Mouse (Mus musculus) hindbrain, embryonic 11.5 days (tissue): Measurements from ENCODE around the gene Pdk4. TPM values are rescaled to one million over a fixed set of nuclear protein-coding genes. Genes with fewer than 3 reads are reported as not detected.

Source experiments
- ATAC-seq: fragments of 200-750 bp; cut with Nextera tagmentation; 2 replicates; pipeline ENCODE4 v1.8.0; 2017; ENCODE audit warnings: mild to moderate bottlenecking, moderate TSS enrichment, moderate library complexity; ENCODE audit not compliant: low FRiP score
- DNase-seq: peaks from one replicate; pipeline ENCODE4 v3.0.0-alpha.2; 2015; ENCODE audit warnings: low spot score
- H3K27ac ChIP-seq: fragments of 300-500 bp; sonication (generic); 2 replicates; pipeline ENCODE4 v1.5.1; 2014; ENCODE audit warnings: mild to moderate bottlenecking, low read depth, low read length
- H3K27me3 ChIP-seq: fragments of 300-500 bp; sonication (generic); 2 replicates; pipeline ENCODE4 v1.6.1; 2014; ENCODE audit warnings: mild to moderate bottlenecking, low read length, moderate library complexity, mixed read lengths; ENCODE audit not compliant: control insufficient read depth, insufficient read depth
- H3K36me3 ChIP-seq: fragments of 300-500 bp; sonication (generic); 2 replicates; pipeline ENCODE4 v1.6.1; 2014; ENCODE audit warnings: mild to moderate bottlenecking, low read length, moderate library complexity, mixed read lengths; ENCODE audit not compliant: control insufficient read depth, insufficient read depth
- H3K4me1 ChIP-seq: fragments of 300-500 bp; sonication (generic); replicated peaks from 2 replicates; pipeline ENCODE4 v1.6.1; 2014; ENCODE audit warnings: low read length, mixed read lengths; ENCODE audit not compliant: control insufficient read depth, insufficient read depth
- H3K4me2 ChIP-seq: fragments of 300-500 bp; sonication (generic); replicated peaks from 2 replicates; pipeline ENCODE4 v1.6.1; 2014; ENCODE audit warnings: mild to moderate bottlenecking, low read depth, low read length
- H3K4me3 ChIP-seq: fragments of 300-500 bp; sonication (generic); 2 replicates; pipeline ENCODE4 v1.5.1; 2014; ENCODE audit warnings: low read depth, low read length
- H3K9ac ChIP-seq: fragments of 300-500 bp; sonication (generic); 2 replicates; pipeline ENCODE4 v1.6.1; 2014; ENCODE audit warnings: low read depth, low read length
- H3K9me3 ChIP-seq: fragments of 300-500 bp; sonication (generic); 2 replicates; pipeline ENCODE4 v1.6.1; 2016; ENCODE audit warnings: low read length; ENCODE audit not compliant: control insufficient read depth
- WGBS: fragments of 180-500 bp; shearing (Covaris S2); extraction: QIAGEN DNeasy Blood & Tissue Kit; methylation state at CpG from one replicate; pipeline ENCODE4 v1.1.7; 2014; 5-methylcytosine and 5-hydroxymethylcytosine counted together
- polyA plus RNA-seq: library from polyadenylated mRNA; unstranded; fragments of >200 nt; fragmentation: Nextera tagmentation; extraction: Ambion mirVana; gene quantifications from 2 replicates; pipeline ENCODE4 v1.2.1, GENCODE M21; 2014

Gene Pdk4
- polyA plus RNA-seq, 1 experiment from 2014 or later: 0.82 TPM

DNA sequence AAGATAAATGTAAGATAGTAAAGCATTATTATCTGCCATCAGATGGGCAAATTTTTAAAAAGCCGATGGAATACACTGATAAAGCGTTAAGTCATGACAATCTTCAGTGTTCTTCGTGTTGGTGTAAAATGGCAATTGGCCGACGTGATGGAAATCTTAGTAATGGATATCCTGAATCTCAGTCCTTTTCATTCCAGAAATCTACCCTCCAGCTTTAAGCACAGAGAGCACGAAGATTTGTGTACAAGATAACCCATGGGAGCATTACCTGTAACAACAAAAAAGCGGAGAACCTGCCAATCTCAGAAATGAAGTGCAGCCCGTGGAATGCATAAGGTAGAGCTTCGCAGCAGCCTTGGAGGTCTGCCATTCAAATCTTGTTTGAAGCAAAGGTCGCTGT is 5.4 kb upstream of the Pdk4 start:
- Histone ChIP-seq H3K4me2 (no peak overlapping the region), H3K27me3 (no peaks in the 10 kb centered on the region), H3K36me3 (no peaks in the 10 kb centered on the region), H3K4me1 (no peaks in the 10 kb centered on the region), H3K9me3 (no peaks in the 10 kb centered on the region), H3K9ac (no peak overlapping the region), H3K4me3 (no peak overlapping the region), H3K27ac (no peak overlapping the region)
- ATAC-seq (no peak), DNase-seq (no peak)
- WGBS: 87% methylated on average over 10 of the region's 10 CpGs

DNA sequence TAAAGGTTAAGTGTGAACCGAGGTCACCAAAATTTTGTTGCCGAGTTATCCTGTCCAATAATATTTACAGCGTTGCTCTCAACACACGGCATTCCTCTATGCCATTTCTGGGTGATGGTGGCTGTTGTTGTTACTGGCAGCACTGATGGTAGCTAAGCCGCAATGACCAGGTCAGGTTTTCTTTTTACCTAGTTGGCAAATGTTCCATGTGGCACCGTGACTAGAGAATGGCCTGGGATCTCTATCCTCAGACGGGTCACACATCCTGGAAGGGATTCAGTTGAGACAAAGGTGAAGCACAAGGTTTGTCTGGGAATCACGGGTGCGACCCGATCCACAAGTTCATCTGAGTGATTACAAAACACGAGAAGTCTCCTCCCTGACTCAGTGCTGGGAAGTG is 2.6 kb upstream of the Pdk4 start:
- no peak overlapping the region for H3K9ac ChIP-seq
- ATAC-seq: no peak
- no peak overlapping the region for H3K4me2 ChIP-seq
- no peaks in the 10 kb centered on the region for H3K27me3 ChIP-seq
- DNase-seq: no peak
- WGBS: 91% methylated on average over 11 of the region's 11 CpGs
- H3K36me3 ChIP-seq: no peaks in the 10 kb centered on the region
- H3K27ac ChIP-seq: no peak overlapping the region
- H3K4me3 ChIP-seq: no peak overlapping the region
- H3K9me3 ChIP-seq: no peaks in the 10 kb centered on the region
- no peaks in the 10 kb centered on the region for H3K4me1 ChIP-seq

DNA sequence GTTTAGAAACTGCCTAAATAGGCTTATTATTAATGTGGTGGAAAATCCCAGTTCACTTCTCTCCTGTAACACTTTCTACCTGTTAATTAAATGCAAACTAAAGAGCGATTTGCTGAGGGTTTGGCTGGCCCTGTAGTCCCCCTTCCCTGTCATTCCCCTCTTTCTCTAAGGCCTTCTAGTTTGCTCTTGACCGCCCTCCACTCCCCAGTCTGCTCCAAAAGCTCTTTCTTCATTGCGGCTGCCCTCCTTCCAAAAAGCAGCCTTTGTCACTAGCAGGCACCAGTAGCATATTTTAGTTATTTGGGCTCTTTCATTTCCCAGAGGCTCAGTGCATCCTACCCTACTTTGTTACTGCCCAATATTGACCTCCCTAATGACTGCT is 736 bp upstream of the Pdk4 start:
- no peak overlapping the region for H3K4me2 ChIP-seq
- H3K9me3 ChIP-seq: no peaks in the 10 kb centered on the region
- no peak for ATAC-seq
- no peak overlapping the region; the same call in 1 of the 2 replicates for H3K4me3 ChIP-seq
- no peaks in the 10 kb centered on the region for H3K27me3 ChIP-seq
- H3K27ac ChIP-seq: no peak overlapping the region
- H3K36me3 ChIP-seq: no peaks in the 10 kb centered on the region
- H3K9ac ChIP-seq: no peak overlapping the region
- no peak for DNase-seq
- H3K4me1 ChIP-seq: no peaks in the 10 kb centered on the region
- WGBS: 47% methylated on average over 3 of the region's 3 CpGs

DNA sequence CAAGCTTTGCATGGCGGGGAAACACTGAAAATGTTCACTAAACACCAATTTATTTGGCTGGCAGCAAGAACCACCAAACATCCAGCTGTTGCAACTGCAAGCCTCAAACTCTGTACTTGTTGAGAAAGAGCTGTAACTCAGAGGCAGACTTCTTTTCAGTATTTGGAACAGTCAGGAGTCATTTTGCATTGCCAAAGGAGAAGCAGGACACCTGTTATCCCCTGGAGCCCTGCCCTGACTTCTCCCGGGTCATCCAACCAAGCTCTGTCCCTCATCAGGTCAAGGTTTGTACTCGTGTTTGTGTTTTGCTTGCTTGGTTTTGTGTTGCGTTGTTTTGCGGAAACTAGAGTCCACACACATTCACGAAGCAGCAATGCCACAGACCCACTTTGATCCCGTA is 11.1 kb downstream of the Pdk4 start:
- no peak overlapping the region for H3K9ac ChIP-seq
- no peaks in the 10 kb centered on the region for H3K4me1 ChIP-seq
- DNase-seq (no peak), ATAC-seq (no peak)
- no peak overlapping the region for H3K4me2 ChIP-seq
- no peaks in the 10 kb centered on the region for H3K36me3 ChIP-seq
- no peaks in the 10 kb centered on the region for H3K27me3 ChIP-seq
- no peak overlapping the region for H3K4me3 ChIP-seq
- 93% methylated on average over 7 of the region's 7 CpGs for WGBS
- no peak overlapping the region for H3K27ac ChIP-seq
- H3K9me3 ChIP-seq: no peaks in the 10 kb centered on the region

DNA sequence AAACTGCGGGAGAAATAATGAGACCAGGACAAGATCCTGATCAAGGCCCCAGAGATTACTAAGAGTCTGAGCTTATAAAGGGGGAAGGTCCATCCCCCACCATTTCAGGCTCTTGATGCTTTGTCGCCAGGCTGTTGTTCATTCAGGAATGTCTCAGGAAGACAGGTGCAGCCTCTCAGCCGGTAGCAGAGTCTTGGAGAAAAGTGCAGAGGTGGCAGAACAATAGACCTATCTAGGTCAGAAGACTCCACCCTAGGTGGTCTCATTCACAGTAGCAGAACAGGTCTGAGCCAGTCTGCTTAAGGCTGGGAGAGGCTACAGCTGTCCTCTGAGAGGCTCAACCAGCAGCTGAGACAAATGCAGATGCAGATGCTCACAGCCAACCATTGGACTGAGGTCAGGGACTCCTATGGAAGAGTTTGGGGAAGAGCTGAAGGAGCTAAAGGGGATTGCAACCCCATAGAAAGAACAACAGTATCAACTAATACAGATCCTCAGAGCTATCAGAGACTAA is 13.8 kb downstream of the Pdk4 start:
- H3K9me3 ChIP-seq: no peaks in the 10 kb centered on the region
- no peak overlapping the region for H3K27ac ChIP-seq
- H3K27me3 ChIP-seq: no peaks in the 10 kb centered on the region
- H3K4me3 ChIP-seq: no peak overlapping the region
- no peak for ATAC-seq
- no peak overlapping the region for H3K4me2 ChIP-seq
- no peaks in the 10 kb centered on the region for H3K36me3 ChIP-seq
- H3K4me1 ChIP-seq: no peaks in the 10 kb centered on the region
- no peak overlapping the region for H3K9ac ChIP-seq
- DNase-seq: no peak
- 65% methylated on average over 3 of the region's 3 CpGs for WGBS

DNA sequence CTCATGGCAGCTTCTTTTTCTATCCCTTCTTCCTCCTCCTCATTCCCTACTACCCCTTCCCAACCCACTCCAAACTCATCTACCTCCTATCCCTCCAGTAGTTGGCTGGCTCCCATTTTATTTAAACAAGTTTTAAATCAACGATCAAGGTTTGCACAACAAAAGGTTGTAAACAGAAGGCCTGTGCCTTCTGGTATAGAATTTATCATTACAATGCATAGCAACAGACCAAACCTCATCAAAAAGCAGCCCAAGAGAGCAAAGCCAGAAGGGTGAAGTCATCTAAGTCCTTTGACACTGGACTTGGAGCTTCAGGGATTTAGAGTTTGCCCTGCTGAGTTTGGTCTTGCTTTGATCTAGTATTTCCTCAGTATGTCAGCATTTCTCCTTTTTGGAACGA is 15.0 kb downstream of the Pdk4 start:
- Histone ChIP-seq H3K4me3 (no peak overlapping the region), H3K27me3 (no peaks in the 10 kb centered on the region), H3K4me1 (no peaks in the 10 kb centered on the region), H3K36me3 (no peaks in the 10 kb centered on the region), H3K4me2 (no peak overlapping the region), H3K27ac (no peak overlapping the region), H3K9me3 (no peaks in the 10 kb centered on the region), H3K9ac (no peak overlapping the region)
- WGBS: 92% methylated on average over 2 of the region's 2 CpGs
- DNase-seq (no peak), ATAC-seq (no peak)

DNA sequence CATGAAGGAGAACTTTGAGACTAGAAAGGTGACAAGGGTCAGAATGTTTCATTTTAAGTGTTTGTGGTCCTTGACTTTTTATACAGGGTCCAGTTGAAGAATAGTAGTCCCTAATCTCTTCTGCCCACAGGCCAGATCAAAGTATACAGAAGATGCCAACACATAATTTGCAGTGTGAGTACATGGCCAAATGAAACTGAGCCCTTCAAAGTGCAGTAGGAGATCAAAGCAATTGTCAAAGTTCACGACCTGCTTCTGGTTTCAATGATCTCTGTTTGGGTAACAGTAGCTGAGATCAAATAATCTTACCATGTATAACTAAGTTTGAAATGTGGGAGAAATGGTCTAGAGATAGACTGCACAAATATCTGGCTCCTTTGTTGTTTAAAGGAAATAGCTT is 22.1 kb downstream of the Pdk4 start:
- DNase-seq (no peak), ATAC-seq (no peak)
- Histone ChIP-seq H3K9ac (no peak overlapping the region), H3K4me2 (no peak overlapping the region), H3K4me3 (no peak overlapping the region), H3K27ac (no peak overlapping the region), H3K9me3 (no peaks in the 10 kb centered on the region), H3K27me3 (no peaks in the 10 kb centered on the region), H3K36me3 (no peaks in the 10 kb centered on the region), H3K4me1 (no peaks in the 10 kb centered on the region)
- 68% methylated on average over 1 of the region's 1 CpGs for WGBS

DNA sequence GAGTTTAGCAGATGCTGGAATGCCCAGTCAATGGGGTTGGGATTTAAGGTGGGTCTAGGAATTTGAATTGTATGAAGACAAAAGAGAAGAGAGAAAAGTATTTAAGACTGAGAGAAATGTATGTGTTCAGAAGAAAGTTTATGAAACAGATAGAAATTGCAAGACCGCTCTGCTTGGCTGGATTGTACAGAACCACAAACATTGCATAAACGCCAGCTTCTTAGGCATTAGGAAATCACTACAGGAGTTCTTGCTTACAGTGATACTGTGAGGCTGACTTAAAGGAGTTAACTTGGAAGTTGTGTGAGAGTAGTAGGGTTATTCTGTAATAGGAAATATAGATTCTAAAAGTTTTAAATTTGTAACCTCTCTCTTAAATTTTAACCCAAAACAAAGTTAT is 23.4 kb downstream of the Pdk4 start:
- H3K27ac ChIP-seq: no peak overlapping the region
- no peak overlapping the region for H3K4me3 ChIP-seq
- no peaks in the 10 kb centered on the region for H3K36me3 ChIP-seq
- H3K9me3 ChIP-seq: no peaks in the 10 kb centered on the region
- no peaks in the 10 kb centered on the region for H3K27me3 ChIP-seq
- no peak overlapping the region for H3K4me2 ChIP-seq
- ATAC-seq (no peak), DNase-seq (no peak)
- 89% methylated on average over 2 of the region's 2 CpGs for WGBS
- H3K9ac ChIP-seq: no peak overlapping the region
- no peaks in the 10 kb centered on the region for H3K4me1 ChIP-seq

DNA sequence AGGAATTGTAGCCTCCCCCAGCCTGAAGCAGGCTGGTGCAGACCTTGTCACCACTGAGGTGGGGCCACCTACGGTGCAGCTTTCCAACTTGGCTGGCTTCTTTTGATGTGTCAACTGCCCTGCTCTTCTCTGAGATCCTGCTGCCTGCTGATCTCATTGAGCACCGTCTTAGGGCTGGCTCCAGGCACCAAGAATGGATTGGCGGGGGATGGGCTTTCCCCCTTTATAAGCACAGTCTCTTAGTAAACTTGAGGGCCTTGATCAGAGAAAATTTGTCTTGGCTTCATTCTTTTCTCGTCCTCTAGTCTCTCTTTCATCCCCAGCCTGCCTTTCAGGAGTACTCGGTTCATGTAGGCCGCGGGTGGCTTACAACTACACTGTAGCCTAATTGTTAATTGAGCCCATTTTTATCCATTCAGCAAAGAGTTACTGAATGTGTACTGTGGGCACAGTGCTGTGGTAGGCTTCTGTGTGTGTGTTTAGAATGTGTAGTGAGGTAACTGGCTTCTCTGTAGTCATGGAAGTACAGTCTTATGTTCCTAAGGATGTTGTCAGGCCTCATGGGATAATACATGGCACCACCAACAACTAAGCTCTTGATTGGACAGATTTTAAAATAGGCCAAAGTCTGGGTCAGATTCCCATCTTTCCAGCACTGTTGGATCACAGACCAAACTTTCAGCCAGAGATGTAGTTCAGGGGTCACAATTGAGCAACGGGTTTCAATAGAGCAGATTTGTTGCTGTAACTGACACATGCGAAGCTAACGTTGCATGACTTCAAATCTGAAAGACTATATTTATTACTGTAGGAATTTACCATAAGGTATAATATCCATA is 25.4 kb downstream of the Pdk4 start:
- DNase-seq (no peak), ATAC-seq (no peak)
- H3K4me1 ChIP-seq: no peaks in the 10 kb centered on the region
- no peaks in the 10 kb centered on the region for H3K36me3 ChIP-seq
- H3K9ac ChIP-seq: no peak overlapping the region
- no peak overlapping the region for H3K4me2 ChIP-seq
- WGBS: 81% methylated on average over 10 of the region's 10 CpGs
- H3K27me3 ChIP-seq: no peaks in the 10 kb centered on the region
- H3K27ac ChIP-seq: no peak overlapping the region
- no peaks in the 10 kb centered on the region for H3K9me3 ChIP-seq
- no peak overlapping the region for H3K4me3 ChIP-seq
